Mouse (Mus musculus): ENCODE data around the gene Nipal3.

The Nipal3 gene

GRCm38 (mm10) chr4:135505794-135506193 is 11.0 kb upstream of the Nipal3 start:
- DNase-seq (ENCODE audit: low read depth) = no peak

DNA sequence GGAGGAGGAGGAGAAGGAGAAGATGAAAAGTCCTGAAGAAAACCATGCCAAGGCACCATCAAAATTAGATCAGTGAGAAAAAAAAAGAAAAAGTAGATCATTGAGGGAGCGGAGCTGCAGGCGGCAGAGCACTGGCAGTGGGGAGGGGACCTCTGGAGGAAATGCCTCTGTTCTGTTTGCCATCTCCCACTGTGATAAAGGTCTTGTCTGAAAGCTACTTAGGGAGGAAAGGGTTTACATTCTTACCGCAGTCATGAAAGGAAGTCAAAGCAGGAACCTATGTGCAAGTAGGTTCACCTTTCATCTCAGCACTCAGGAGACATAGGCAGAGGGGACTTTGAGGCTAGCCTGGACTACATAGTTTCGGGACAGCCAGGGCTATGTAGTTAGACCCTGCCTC is 6.7 kb upstream of the Nipal3 start:
- no peak for DNase-seq (ENCODE audit: low read depth)

- no peak for DNase-seq (ENCODE audit: low read depth)
These were observed 5.0 kb upstream of the Nipal3 start for GRCm38 (mm10) chr4:135499831-135500230.

DNA sequence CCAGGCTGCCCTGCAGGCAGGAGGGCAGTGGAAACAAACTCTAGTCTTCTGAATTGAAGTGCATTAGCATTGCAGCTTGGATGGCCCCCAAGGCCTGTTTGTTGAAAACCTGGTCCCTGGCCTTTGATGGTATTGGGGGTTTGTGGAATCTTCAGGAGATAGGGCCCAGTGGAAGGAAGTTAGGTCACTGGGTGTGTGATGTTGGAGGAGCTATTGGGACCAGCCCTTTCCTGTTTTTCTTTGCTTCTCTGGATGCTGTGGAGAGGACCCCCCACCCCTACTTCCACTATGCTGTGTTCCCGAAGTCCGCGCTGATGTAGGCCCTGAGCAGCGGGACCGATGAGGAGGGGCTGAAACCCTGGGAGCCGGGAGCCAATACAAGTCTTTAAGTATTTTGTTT is 3.3 kb upstream of the Nipal3 start:
- no peak for DNase-seq (ENCODE audit: low read depth)

DNA sequence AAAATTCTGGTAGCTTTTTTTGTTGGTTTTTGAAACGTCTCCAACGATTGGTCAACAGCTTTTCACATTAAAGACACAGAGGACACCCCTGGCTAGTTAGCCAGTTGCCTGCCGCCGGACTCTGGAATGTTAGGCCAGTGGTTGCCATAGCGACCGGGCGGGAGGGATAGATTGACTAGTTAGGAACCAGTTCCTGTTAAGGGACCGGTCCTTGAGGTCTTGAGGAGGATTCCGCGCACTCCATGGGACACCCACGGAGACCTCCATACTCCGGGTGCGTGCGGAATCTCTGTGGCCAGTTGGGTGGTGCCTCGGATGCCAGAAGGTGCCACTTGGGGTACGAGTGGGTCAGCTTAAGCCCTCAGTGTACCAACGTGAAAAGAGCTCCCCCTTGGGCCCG is 972 bp upstream of the Nipal3 start:
- no peak for DNase-seq (ENCODE audit: low read depth)

DNA sequence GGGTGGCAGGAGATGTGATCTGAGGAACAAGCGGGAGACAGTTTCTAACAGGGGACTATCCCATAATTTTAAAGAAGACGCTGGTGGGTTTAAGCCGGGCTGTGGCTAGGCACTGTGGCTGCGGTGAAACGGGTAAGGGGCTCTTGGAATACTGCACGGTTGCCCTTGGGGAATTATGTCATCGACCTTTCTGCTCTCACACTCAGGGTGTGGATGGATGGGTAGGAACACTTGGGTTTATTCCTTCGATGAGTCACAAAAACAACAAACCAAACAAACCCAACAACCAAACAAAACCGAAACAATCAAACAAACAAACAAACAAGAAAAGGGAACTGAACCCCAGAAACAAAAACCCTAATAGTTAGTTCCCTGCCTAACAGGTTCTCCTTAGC is 556 bp upstream of the Nipal3 start:
- no peak for DNase-seq (ENCODE audit: low read depth)

GRCm38 (mm10) chr4:135493691-135494520 is 932 bp downstream of the Nipal3 start:
- peak; percentile 48 for DNase-seq (ENCODE audit: low read depth)

- DNase-seq (ENCODE audit: low read depth) = no peak
These were observed 1.6 kb downstream of the Nipal3 start for GRCm38 (mm10) chr4:135493271-135493670.

GRCm38 (mm10) chr4:135489256-135489655 is 5.6 kb downstream of the Nipal3 start:
- DNase-seq (ENCODE audit: low read depth) = no peak

DNA sequence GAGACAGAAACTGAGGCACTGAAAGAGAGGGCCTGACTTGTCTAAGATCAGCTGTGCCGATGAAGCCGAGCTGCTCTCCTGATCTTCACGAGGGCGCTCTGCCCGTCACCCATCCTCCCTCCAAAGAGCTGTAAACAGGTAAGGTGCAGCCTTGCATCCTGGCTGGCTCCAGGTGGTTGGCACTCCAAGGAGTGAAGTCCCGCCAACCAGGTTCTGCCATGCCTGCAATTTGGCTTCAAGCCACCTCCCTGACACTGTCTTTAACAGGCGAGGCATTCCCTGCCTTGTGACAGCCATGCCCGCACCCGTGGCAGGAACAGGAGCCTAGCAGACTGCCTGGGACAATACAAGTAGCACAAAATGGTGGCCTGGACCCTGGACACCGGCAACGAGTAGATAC is 8.5 kb downstream of the Nipal3 start:
- DNase-seq (ENCODE audit: low read depth) = no peak

- DNase-seq (ENCODE audit: low read depth) = no peak
These were observed 9.8 kb downstream of the Nipal3 start for GRCm38 (mm10) chr4:135485086-135485485.

GRCm38 (mm10) chr4:135480370-135480769 is 14.5 kb downstream of the Nipal3 start:
- peak; percentile 31 for DNase-seq (ENCODE audit: low read depth)

DNA sequence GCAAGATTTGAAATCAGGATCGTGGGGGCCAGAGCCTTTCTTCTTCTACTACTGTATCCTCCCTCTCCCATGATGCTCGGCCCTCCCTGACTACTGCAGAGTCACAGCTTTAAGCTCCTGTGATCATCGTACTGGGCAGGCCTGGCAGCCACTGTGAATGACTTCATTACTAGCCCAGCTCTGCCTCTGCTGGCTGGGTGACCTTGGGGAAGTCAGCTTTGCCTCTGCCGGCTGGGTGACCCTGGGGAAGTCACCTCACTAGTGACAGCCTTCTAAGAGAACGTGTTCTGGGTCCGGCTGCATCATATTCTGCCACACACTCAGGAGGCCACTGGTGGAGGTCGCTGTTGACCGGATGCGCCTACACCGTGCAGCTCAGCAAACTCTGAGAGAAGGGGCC is 17.0 kb downstream of the Nipal3 start:
- DNase-seq (ENCODE audit: low read depth) = no peak

DNA sequence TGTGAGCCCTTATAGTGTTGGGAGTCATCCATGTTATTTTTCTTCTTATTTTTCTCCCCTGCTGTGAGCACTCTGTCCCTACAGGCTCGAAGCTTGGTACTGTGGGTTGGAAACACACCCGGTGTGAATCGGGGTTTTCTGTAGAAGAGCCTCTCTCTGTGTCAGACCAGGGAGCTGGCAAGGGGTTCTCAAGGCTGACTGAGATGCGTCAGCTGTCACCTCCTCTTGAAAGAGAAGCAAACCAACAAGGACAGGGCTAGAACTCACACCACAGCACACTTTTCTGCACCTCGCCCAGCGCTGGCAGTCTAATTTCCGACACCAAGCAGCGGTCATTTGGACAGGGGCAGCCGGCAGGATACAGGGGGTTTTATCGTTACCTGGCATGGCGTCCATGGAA is 31.4 kb downstream of the Nipal3 start:
- no peak for DNase-seq (ENCODE audit: low read depth)

- no peak for DNase-seq (ENCODE audit: low read depth)
These were observed 41.3 kb downstream of the Nipal3 start for GRCm38 (mm10) chr4:135453572-135453971.

GRCm38 (mm10) chr4:135453164-135453563 is 41.7 kb downstream of the Nipal3 start:
- no peak for DNase-seq (ENCODE audit: low read depth)

- no peak for DNase-seq (ENCODE audit: low read depth)
These were observed 43.4 kb downstream of the Nipal3 start for GRCm38 (mm10) chr4:135451360-135452015.

GRCm38 (mm10) chr4:135442473-135442872 is 52.4 kb downstream of the Nipal3 start:
- DNase-seq (ENCODE audit: low read depth) = no peak

GRCm38 (mm10) chr4:135439904-135440522 is 54.8 kb downstream of the Nipal3 start:
- DNase-seq (ENCODE audit: low read depth) = peak; percentile 74

DNA sequence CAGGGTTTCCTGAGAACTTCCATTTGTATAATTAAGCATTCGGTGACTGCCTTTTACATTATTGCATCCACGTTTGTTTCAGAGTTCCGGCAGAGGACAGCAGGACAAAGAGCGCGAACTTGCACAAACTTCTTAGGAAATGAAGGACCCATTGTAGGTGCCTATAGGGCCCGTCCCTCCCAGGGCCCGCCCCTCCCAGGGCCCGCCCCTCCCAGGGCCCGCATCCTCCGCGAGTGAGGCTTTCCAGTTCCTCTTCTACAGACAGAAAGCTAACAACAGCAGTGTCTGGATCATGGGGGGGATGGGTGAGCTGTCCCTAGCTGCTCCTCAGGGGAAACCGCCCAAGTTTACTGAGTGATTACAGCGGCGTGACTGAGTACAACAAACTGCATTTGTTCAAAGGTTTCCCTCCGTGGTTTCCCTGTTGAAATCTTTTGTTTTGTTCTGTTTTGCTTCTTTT is 55.6 kb downstream of the Nipal3 start:
- peak; percentile 89 for DNase-seq (ENCODE audit: low read depth)

GRCm38 (mm10) chr4:135437924-135438323 is 56.9 kb downstream of the Nipal3 start:
- DNase-seq (ENCODE audit: low read depth) = no peak

- no peak for DNase-seq (ENCODE audit: low read depth)
These were observed 58.5 kb downstream of the Nipal3 start for GRCm38 (mm10) chr4:135436291-135436690.

DNA sequence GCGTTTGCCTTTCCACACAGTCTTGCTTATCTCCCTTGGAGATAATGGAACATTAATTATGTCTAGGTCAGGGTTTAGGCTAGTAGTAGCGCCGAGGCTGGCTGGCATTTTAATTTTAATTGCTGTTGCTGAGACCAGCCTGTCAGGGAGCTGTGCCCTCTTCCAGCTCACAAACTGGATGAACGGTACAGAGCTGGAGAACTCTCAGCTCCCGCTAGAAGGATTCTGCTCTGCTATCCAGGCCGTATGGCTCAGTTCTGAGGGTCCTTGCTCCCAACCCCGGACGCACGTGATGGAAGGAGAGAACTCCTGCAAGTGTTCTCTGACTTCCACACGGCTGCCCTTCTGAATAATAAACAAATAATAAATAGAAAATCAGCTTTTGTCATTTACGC is 60.4 kb downstream of the Nipal3 start:
- DNase-seq (ENCODE audit: low read depth) = no peak
